Mouse (Mus musculus): ENCODE results near the gene Slc46a1. TPM values are rescaled to one million over a fixed set of nuclear protein-coding genes. Genes with fewer than 3 reads are reported as not detected.

Gene Slc46a1
- polyA plus RNA-seq, 1 experiment from 2014 or later: 12.8 TPM

GRCm38 (mm10) chr11:78463286-78464036 is 2.0 kb upstream of the Slc46a1 start:
- H3K9me3 ChIP-seq: 0 out of 2 replicates have a peak, but pooled peaks cover 3% of the 10 kb centered on the region
- 43% methylated on average over 13 of the region's 13 CpGs for WGBS
- H3K27me3 ChIP-seq (ENCODE audit: insufficient read depth, poor library complexity, severe bottlenecking): no peaks in the 10 kb centered on the region
- H3K27ac ChIP-seq: no peak overlapping the region
- no peak overlapping the region for H3K4me3 ChIP-seq
- no peaks in the 10 kb centered on the region for H3K36me3 ChIP-seq
- DNase-seq (ENCODE audit: low spot score): no peak
- peaks cover 38% of the 10 kb centered on the region for H3K4me1 ChIP-seq

GRCm38 (mm10) chr11:78465116-78465515 is 381 bp upstream of the Slc46a1 start:
- H3K4me3 ChIP-seq: peak overlapping the region; percentile 80
- 53% methylated on average over 9 of the region's 9 CpGs for WGBS
- no peaks in the 10 kb centered on the region for H3K36me3 ChIP-seq
- no peaks in the 10 kb centered on the region for H3K27me3 ChIP-seq (ENCODE audit: insufficient read depth, poor library complexity, severe bottlenecking)
- peaks cover 38% of the 10 kb centered on the region for H3K4me1 ChIP-seq
- peak overlapping the region; percentile 93; the same call in 1 of the 2 replicates for H3K27ac ChIP-seq
- H3K9me3 ChIP-seq: 0 out of 2 replicates have a peak, but pooled peaks cover 3% of the 10 kb centered on the region
- DNase-seq (ENCODE audit: low spot score): no peak

- H3K9me3 ChIP-seq: 0 out of 2 replicates have a peak, but pooled peaks cover 3% of the 10 kb centered on the region
- peaks cover 38% of the 10 kb centered on the region for H3K4me1 ChIP-seq
- 73% methylated on average over 23 of the region's 23 CpGs for WGBS
- DNase-seq (ENCODE audit: low spot score): no peak
- no peaks in the 10 kb centered on the region for H3K27me3 ChIP-seq (ENCODE audit: insufficient read depth, poor library complexity, severe bottlenecking)
- no peaks in the 10 kb centered on the region for H3K36me3 ChIP-seq
- H3K27ac ChIP-seq: peak overlapping the region; percentile 93
- peak overlapping the region; percentile 80 for H3K4me3 ChIP-seq
Measured at GRCm38 (mm10) chr11:78466242-78466912, 880 bp downstream of the Slc46a1 start.

- Histone ChIP-seq H3K4me1 (peaks cover 37% of the 10 kb centered on the region), H3K9me3 (no peaks in the 10 kb centered on the region), H3K36me3 (no peaks in the 10 kb centered on the region), H3K27me3 (ENCODE audit: insufficient read depth, poor library complexity, severe bottlenecking) (no peaks in the 10 kb centered on the region), H3K27ac (no peak overlapping the region), H3K4me3 (no peak overlapping the region)
- DNase-seq (ENCODE audit: low spot score): no peak
- WGBS: 68% methylated on average over 7 of the region's 7 CpGs
Measured at GRCm38 (mm10) chr11:78467515-78467914, 2.0 kb downstream of the Slc46a1 start.

GRCm38 (mm10) chr11:78467932-78468331 is 2.4 kb downstream of the Slc46a1 start:
- DNase-seq (ENCODE audit: low spot score): no peak
- H3K4me1 ChIP-seq: peaks cover 33% of the 10 kb centered on the region
- H3K27me3 ChIP-seq (ENCODE audit: insufficient read depth, poor library complexity, severe bottlenecking): no peaks in the 10 kb centered on the region
- H3K36me3 ChIP-seq: no peaks in the 10 kb centered on the region
- H3K27ac ChIP-seq: no peak overlapping the region
- no peaks in the 10 kb centered on the region for H3K9me3 ChIP-seq
- 36% methylated on average over 3 of the region's 3 CpGs for WGBS
- no peak overlapping the region for H3K4me3 ChIP-seq

- Histone ChIP-seq H3K36me3 (no peaks in the 10 kb centered on the region), H3K27ac (no peak overlapping the region), H3K4me1 (peaks cover 5% of the 10 kb centered on the region), H3K4me3 (no peak overlapping the region), H3K27me3 (ENCODE audit: insufficient read depth, poor library complexity, severe bottlenecking) (no peaks in the 10 kb centered on the region), H3K9me3 (no peaks in the 10 kb centered on the region)
- no peak for DNase-seq (ENCODE audit: low spot score)
- 85% methylated on average over 10 of the region's 10 CpGs for WGBS
Measured at GRCm38 (mm10) chr11:78471326-78472103, 6.0 kb downstream of the Slc46a1 start.

- Histone ChIP-seq H3K4me1 (no peaks in the 10 kb centered on the region), H3K36me3 (no peaks in the 10 kb centered on the region), H3K27ac (no peak overlapping the region), H3K27me3 (ENCODE audit: insufficient read depth, poor library complexity, severe bottlenecking) (peaks cover 6% of the 10 kb centered on the region; the same call in 1 of the 2 replicates), H3K9me3 (no peaks in the 10 kb centered on the region), H3K4me3 (no peak overlapping the region)
- no peak for DNase-seq (ENCODE audit: low spot score)
- 74% methylated on average over 3 of the region's 3 CpGs for WGBS
Measured at GRCm38 (mm10) chr11:78475289-78475688, 9.8 kb downstream of the Slc46a1 start.

- 48% methylated on average over 7 of the region's 7 CpGs for WGBS
- H3K36me3 ChIP-seq: no peaks in the 10 kb centered on the region
- H3K27ac ChIP-seq: no peak overlapping the region
- H3K27me3 ChIP-seq (ENCODE audit: insufficient read depth, poor library complexity, severe bottlenecking): peaks cover 74% of the 10 kb centered on the region
- no peak for DNase-seq (ENCODE audit: low spot score)
- no peak overlapping the region for H3K4me3 ChIP-seq
- H3K4me1 ChIP-seq: no peaks in the 10 kb centered on the region
- H3K9me3 ChIP-seq: no peaks in the 10 kb centered on the region
Measured at GRCm38 (mm10) chr11:78483639-78484038, 18.1 kb downstream of the Slc46a1 start.

- peak; percentile 86 for DNase-seq (ENCODE audit: low spot score)
- Histone ChIP-seq H3K36me3 (no peaks in the 10 kb centered on the region), H3K27ac (no peak overlapping the region), H3K9me3 (no peaks in the 10 kb centered on the region), H3K4me1 (peaks cover 7% of the 10 kb centered on the region), H3K27me3 (ENCODE audit: insufficient read depth, poor library complexity, severe bottlenecking) (peaks cover 87% of the 10 kb centered on the region), H3K4me3 (no peak overlapping the region)
- 5% methylated on average over 8 of the region's 8 CpGs for WGBS
Measured at GRCm38 (mm10) chr11:78488168-78488567, 22.7 kb downstream of the Slc46a1 start.

- no peak for DNase-seq (ENCODE audit: low spot score)
- WGBS: 11% methylated on average over 48 of the region's 48 CpGs
- no peak overlapping the region for H3K27ac ChIP-seq
- H3K4me1 ChIP-seq: peaks cover 7% of the 10 kb centered on the region
- H3K36me3 ChIP-seq: no peaks in the 10 kb centered on the region
- H3K27me3 ChIP-seq (ENCODE audit: insufficient read depth, poor library complexity, severe bottlenecking): peaks cover 88% of the 10 kb centered on the region
- H3K9me3 ChIP-seq: no peaks in the 10 kb centered on the region
- H3K4me3 ChIP-seq: peak overlapping the region; percentile 50
Measured at GRCm38 (mm10) chr11:78490781-78491241, 25.3 kb downstream of the Slc46a1 start.

GRCm38 (mm10) chr11:78495904-78496303 is 30.4 kb downstream of the Slc46a1 start:
- Histone ChIP-seq H3K27ac (no peak overlapping the region), H3K36me3 (no peaks in the 10 kb centered on the region), H3K4me3 (no peak overlapping the region), H3K27me3 (ENCODE audit: insufficient read depth, poor library complexity, severe bottlenecking) (peaks cover 88% of the 10 kb centered on the region), H3K9me3 (no peaks in the 10 kb centered on the region), H3K4me1 (peaks cover 16% of the 10 kb centered on the region)
- WGBS: 4% methylated on average over 6 of the region's 6 CpGs
- DNase-seq (ENCODE audit: low spot score): no peak

GRCm38 (mm10) chr11:78497071-78497541 is 31.6 kb downstream of the Slc46a1 start:
- Histone ChIP-seq H3K27me3 (ENCODE audit: insufficient read depth, poor library complexity, severe bottlenecking) (peaks cover 86% of the 10 kb centered on the region), H3K27ac (no peak overlapping the region; the same call in 1 of the 2 replicates)
- WGBS: under 1% methylated on average over 44 of the region's 44 CpGs

More at GRCm38 (mm10) chr11:78497071-78497541, 31.6 kb downstream of the Slc46a1 start:
- Histone ChIP-seq H3K4me1 (peaks cover 14% of the 10 kb centered on the region), H3K4me3 (peak overlapping the region; percentile 67), H3K36me3 (no peaks in the 10 kb centered on the region), H3K9me3 (no peaks in the 10 kb centered on the region)
- no peak for DNase-seq (ENCODE audit: low spot score)
